Mouse (Mus musculus) right cerebral cortex, adult 2 months (tissue): ENCODE results near the gene Pgp.
A peak's percentile ranks its signal among the peaks of the same experiment; 100 is the strongest.

Source experiments
- DNase-seq, 2 experiments: peaks; one replicate each; pipeline ENCODE4 v3.0.0; 2021 to 2022; ENCODE audit warnings: low spot score in 2 of 2

The Pgp gene

GRCm38 (mm10) chr17:24481027-24481815, 11.0 kb downstream of the Pgp start:
- DNase-seq: no peak

DNA sequence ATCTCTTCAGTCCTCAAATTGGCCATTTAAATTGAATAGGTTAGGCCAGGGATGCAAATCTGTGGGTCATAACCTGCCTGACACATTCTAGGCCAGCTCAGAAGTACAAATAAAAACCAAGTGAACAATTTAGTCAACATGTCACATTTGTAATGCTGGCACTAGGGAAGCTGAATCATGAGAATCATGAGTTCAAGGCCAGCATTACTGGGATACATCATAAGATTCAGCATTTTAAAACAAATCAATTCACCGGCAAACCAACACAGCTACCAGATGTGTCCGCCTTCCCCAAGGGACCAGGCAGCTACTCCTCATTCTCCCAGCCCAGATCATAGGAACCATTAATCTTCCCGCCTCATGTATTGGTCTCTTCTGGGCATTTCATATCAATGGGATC, 13.3 kb downstream of the Pgp start:
- DNase-seq: no peak

GRCm38 (mm10) chr17:24485090-24485860, 15.1 kb downstream of the Pgp start:
- no peak for DNase-seq

- DNase-seq: peak in 1 of 2 experiments; percentile 71
Observed at GRCm38 (mm10) chr17:24488186-24488661, 18.0 kb downstream of the Pgp start, which contains the start of gene Caskin1. Gene Caskin1, plus strand, starts transcription at chr17:24488601.

- DNase-seq: no peak
Observed at GRCm38 (mm10) chr17:24488662-24489264, 18.6 kb downstream of the Pgp start.

- DNase-seq: no peak
Observed at GRCm38 (mm10) chr17:24489265-24490030, 19.3 kb downstream of the Pgp start.

- no peak for DNase-seq
Observed at GRCm38 (mm10) chr17:24490399-24490798, 20.2 kb downstream of the Pgp start.

DNA sequence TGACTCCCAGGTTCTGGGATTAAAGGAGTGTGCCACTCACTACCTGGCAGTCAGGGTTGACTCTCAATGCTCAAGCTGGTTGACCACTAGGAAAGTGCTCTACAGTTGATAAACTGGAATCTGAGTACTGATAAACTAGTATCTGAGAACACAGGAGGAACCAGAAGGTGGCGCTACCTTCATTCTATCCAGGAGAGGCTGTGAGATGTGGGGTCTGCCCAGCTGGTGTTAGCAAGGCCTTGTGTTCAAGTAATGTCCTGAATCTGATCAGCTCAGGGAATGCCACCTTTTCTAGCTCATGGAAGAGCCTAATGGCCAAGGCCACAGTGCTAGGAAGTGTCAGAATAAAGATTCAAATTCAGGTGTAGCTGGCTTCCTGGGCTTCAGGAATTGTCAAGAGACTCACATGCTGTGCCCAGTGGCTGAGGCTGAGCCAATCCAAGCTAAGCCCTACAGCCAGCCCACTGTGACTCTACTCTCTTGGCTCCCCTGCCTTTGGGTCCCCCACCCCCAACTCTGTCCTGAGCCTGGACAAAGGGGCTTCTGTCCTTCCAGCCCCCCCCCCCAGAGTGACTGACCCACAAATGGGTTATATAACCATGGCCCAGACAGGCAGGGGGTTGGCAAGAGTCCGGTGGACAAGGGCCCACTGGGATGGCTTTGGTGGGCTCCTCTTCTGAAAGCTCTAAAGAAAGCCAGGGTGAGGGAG, 24.6 kb downstream of the Pgp start:
- DNase-seq: peak in 1 of 2 experiments; percentile 72

DNA sequence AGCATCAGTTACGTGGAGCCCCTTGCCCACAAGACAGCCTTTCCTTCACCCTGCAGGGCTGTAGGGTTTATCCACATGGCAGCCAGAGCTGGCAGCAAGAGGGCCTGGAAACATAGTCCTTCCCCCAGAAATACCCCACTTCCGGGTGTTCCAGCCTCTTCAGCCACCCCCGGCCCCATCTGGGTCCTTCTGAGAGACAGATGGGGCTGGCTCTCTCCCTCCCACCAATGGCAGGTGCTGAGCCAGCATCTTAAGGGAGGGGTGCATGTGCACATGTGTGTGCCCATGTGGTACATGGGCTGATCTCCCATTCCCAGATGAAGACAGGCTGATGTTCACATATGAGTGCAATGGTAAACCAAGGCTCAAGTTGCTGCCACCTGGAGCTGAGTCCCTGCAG, 25.3 kb downstream of the Pgp start:
- peak in 1 of 2 experiments; percentile 68 for DNase-seq

- no peak for DNase-seq
Observed at GRCm38 (mm10) chr17:24496026-24496425, 25.8 kb downstream of the Pgp start.

GRCm38 (mm10) chr17:24502208-24502607, 32.0 kb downstream of the Pgp start:
- no peak for DNase-seq

DNA sequence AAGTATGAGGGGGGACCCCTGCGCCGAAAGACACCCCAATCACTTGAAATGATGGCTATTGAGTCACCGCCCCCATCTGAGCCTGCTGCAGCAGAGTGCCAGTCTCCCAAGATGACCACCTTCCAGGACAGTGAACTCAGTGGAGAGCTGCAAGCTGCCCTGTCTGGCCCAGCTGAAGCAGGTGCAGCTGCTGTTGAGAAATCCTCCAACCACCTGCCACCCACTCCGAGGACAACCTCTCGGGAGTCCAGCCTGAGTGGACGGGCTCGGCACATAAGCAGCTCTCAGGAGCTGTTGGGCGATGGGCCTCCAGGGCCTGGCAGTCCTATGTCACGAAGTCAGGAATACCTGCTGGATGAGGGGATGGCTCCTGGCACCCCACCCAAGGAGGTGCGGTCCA, 33.9 kb downstream of the Pgp start:
- no peak for DNase-seq

- no peak for DNase-seq
Observed at GRCm38 (mm10) chr17:24505286-24505955, 35.2 kb downstream of the Pgp start.

DNA sequence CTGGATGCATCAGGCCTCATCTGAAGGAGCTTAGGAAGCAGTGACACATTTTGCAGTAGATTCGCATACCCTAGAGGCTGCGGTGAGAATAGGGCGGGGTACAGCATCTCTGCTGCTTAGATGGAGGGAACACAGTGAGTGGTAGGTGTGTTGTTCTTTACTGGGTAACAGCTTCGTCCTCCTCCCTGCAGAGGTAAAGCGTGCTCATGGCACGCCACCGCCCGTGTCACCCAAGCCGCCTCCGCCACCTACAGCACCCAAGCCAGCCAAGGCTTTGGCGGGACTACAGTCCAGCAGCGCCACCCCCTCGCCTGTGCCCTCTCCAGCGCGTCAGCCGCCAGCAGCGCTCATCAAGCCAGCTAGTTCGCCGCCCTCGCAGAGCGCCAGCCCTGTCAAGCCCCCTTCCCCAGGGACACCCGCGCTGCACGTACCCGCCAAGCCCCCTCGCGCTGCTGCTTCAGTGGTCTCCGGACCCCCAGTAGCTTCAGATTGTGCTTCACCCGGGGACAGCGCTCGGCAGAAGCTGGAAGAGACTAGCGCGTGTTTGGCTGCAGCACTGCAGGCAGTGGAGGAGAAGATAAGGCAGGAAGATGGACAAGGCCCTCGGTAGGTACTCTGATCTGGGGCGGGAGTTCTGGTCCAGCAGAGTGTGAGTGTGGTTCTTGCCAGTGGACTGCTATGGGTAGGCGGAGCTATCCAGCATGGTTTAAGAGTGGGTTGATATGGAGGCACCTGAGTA, 36.3 kb downstream of the Pgp start:
- peak; percentile 68 to 80 for DNase-seq

DNA sequence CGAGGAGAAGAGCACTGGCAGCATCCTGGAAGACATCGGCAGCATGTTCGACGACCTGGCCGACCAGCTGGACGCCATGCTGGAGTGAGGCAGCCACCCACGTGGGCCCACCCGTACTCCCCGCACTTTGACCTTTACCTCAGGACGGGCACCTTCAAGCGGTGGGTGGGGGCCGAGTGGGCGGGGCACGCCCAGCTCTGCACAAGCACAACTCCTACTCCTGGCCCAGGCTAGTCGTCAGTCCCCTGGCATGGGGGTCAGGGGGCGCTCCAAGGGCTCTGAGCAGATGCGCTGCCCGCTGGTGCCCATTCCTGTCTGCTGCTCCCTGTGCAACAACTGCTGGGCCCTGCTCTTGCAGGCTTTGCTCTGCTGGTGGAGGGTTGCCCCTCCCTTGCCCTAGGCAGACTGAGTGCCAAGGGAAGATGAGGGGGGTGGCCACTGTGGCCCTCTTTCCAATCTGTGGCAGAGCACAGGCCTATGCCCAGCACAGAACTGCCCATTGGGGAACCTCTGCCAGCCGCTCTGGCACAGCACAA, 37.0 kb downstream of the Pgp start:
- no peak for DNase-seq

DNA sequence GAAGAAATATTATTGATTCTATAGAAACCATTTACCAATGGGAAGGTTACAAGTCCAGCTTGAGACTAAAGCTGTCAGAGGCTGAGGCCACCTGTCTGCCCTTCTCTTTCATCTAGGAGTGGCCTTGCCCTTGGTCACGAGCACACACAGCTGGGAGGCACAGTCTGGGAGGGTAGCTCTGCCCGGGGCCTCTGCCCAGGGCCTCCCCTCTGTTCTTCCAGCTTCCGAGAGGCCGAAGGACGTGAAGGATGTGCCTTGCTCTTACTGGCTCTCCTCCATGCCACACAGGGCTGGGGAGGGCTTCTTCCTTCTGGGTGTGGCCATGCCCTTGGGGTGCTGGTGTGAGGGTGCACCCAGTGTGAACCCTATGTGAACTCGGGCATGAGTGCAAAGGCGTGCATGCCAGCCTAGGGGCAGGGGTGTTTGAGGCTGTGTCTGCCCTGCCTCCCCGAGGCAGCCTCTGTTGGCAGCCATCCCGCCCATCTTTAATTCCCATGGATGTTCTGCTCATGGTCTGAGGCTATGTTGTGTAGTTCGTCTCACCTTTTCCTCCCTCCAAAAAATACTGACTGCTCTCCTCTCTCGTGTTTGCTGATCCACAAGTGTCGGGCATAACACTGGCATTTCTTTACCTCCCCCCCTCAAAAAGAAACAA, 37.7 kb downstream of the Pgp start:
- DNase-seq: no peak

GRCm38 (mm10) chr17:24513609-24514008, 43.4 kb downstream of the Pgp start:
- peak; percentile 83 to 87 for DNase-seq

- no peak for DNase-seq
Observed at GRCm38 (mm10) chr17:24514270-24515257, 44.4 kb downstream of the Pgp start.
